Mouse (Mus musculus): ENCODE results near the gene Nf2. TPM values are rescaled to one million over a fixed set of nuclear protein-coding genes. Genes with fewer than 3 reads are reported as not detected.

Nf2 gene
- total and polyA plus RNA-seq, 3 experiments, result 45.2 to 103 (median 50.7) TPM

DNA sequence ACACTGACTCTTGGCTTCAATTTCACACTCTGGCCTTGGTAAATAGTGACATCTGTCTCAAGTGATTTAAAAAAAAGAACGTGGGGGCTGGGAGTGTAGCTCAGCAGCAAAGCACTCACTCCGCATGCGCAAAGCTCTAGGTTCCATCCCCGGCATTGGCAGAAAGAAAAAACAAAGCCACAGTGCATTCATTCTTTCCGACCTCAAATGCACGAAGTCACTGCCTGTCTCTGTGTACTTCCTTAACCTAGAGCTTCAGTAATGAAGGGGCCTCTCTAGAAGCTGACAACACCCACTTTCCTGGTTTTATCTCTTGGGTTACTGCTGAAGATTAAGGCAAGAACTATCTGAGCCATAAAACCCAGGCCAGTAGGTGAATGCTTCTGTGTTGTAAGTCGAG, 45.4 kb downstream of the Nf2 start:
- DNase-seq (ENCODE audit: extremely low read depth), result peak; percentile 99
- H3K27me3 ChIP-seq (replicated peaks), result no peaks in the 10 kb centered on the region
- H3K27ac ChIP-seq (ENCODE audit: insufficient read depth, low read depth), result peak overlapping the region; percentile 92
- H3K4me1 ChIP-seq (ENCODE audit: control insufficient read depth in 1 of 2, insufficient read depth in 2 of 2), result peaks cover 14 to 32% of the 10 kb centered on the region in 2 experiments
- H3K9ac ChIP-seq (ENCODE audit: insufficient read depth, low read depth), result peak overlapping the region; percentile 48
- in situ Hi-C loops (cut with MboI; ENCODE audit: low pct_ligation_motif_present, low pct_unique_long_range_greater_than_20kb, low sequenced_read_pairs) (no loop called here), dilution Hi-C loops (cut with MboI; ENCODE audit: extremely low pct_ligation_motif_present, extremely low pct_unique_long_range_greater_than_20kb, low sequenced_read_pairs) (no loop called here)
- H3K4me2 ChIP-seq (ENCODE audit: insufficient read depth, low read depth, poor library complexity, severe bottlenecking), result peak overlapping the region; percentile 76
- no peaks in the 10 kb centered on the region for H3K9me3 ChIP-seq (replicated peaks; ENCODE audit: low read length)
- H3K4me3 ChIP-seq (replicated peaks in 1 of 3; ENCODE audit: low read depth in 2 of 3, low read length in 2 of 3, poor library complexity in 1 of 3), result no peak overlapping the region
- H3K36me3 ChIP-seq (replicated peaks in 1 of 2; ENCODE audit: control insufficient read depth in 1 of 2, insufficient read depth in 1 of 2, low read length in 1 of 2), result peaks cover 11 to 60% of the 10 kb centered on the region in 2 experiments
- TF ChIP-seq SIN3A (IDR thresholded peaks at IDR 0.05; ENCODE audit: low read length), result peak; percentile 75
- TF ChIP-seq CHD1 (IDR thresholded peaks at IDR 0.05; ENCODE audit: low read depth, low read length), result no peak
- peak; percentile 97 for TF ChIP-seq JUND (conservative IDR thresholded peaks at IDR 0.05; ENCODE audit: low read depth, low read length)
- peak; percentile 86 for TF ChIP-seq ELF1 (IDR thresholded peaks at IDR 0.05; ENCODE audit: low read depth, low read length)
- TF ChIP-seq MEF2A (IDR thresholded peaks at IDR 0.05; ENCODE audit: borderline replicate concordance, low read depth, low read length), result peak; percentile 87
- no peak for TF ChIP-seq SMC3 (IDR thresholded peaks at IDR 0.05; ENCODE audit: low read depth, low read length)
- TF ChIP-seq EP300 (IDR thresholded peaks at IDR 0.05; ENCODE audit: low read length), result peak; percentile 99
- 0 out of 2 replicates have a peak, but pooled peaks have one; percentile 32 for TF ChIP-seq HCFC1 (IDR thresholded peaks at IDR 0.05; ENCODE audit: low read depth, low read length)
- peak; percentile 89 for TF ChIP-seq IRF4 (IDR thresholded peaks at IDR 0.05; ENCODE audit: low read depth, low read length)
- TF ChIP-seq USF1 (IDR thresholded peaks at IDR 0.05; ENCODE audit: low read depth, low read length), result no peak
- peak; percentile 55 for TF ChIP-seq POLR2A (IDR thresholded peaks at IDR 0.05; ENCODE audit: low read depth, low read length)
- TF ChIP-seq POLR2AphosphoS2 (IDR thresholded peaks at IDR 0.05; ENCODE audit: low read depth, low read length), result no peak
- TF ChIP-seq CTCF (conservative IDR thresholded peaks at IDR 0.05 in 1 of 2, IDR thresholded peaks at IDR 0.05 in 1 of 2; ENCODE audit: low read depth in 2 of 2, low read length in 2 of 2), result no peak
- TF ChIP-seq RAD21 (IDR thresholded peaks at IDR 0.05; ENCODE audit: low read depth, low read length), result no peak
- TF ChIP-seq KAT2A (IDR thresholded peaks at IDR 0.05; ENCODE audit: insufficient replicate concordance, low read length), result no peak
- no peak for TF ChIP-seq MAZ (IDR thresholded peaks at IDR 0.05; ENCODE audit: low read depth, low read length)
- 0 out of 2 replicates have a peak, but pooled peaks have one; percentile 16 for TF ChIP-seq USF2 (conservative IDR thresholded peaks at IDR 0.05; ENCODE audit: low read depth, low read length)
- TF ChIP-seq UBTF (IDR thresholded peaks at IDR 0.05; ENCODE audit: low read depth, low read length), result 0 out of 2 replicates have a peak, but pooled peaks have one; percentile 37
- TF ChIP-seq PAX5 (IDR thresholded peaks at IDR 0.05; ENCODE audit: low read length), result no peak
- peak; percentile 62 for TF ChIP-seq TBP (conservative IDR thresholded peaks at IDR 0.05; ENCODE audit: low read depth, low read length)
- peak; percentile 99 for TF ChIP-seq NRF1 (IDR thresholded peaks at IDR 0.05; ENCODE audit: low read depth, low read length)
- 0 out of 2 replicates have a peak, but pooled peaks have one; percentile 14 for TF ChIP-seq RCOR1 (conservative IDR thresholded peaks at IDR 0.05; ENCODE audit: low read depth, low read length)
- peak; percentile 88 for TF ChIP-seq CHD2 (IDR thresholded peaks at IDR 0.05; ENCODE audit: low read length)
- TF ChIP-seq ZMIZ1 (IDR thresholded peaks at IDR 0.05; ENCODE audit: low read depth, low read length), result no peak
- no peak for TF ChIP-seq ZC3H11A (IDR thresholded peaks at IDR 0.05; ENCODE audit: low read depth, low read length)
- TF ChIP-seq GABPA (IDR thresholded peaks at IDR 0.05; ENCODE audit: insufficient replicate concordance, low read depth, low read length), result no peak
- TF ChIP-seq ETS1 (conservative IDR thresholded peaks at IDR 0.05; ENCODE audit: low read depth, low read length), result peak; percentile 95
- no peak for TF ChIP-seq MXI1 (IDR thresholded peaks at IDR 0.05; ENCODE audit: low read depth, low read length)
- peak; percentile 58 for TF ChIP-seq MAX (IDR thresholded peaks at IDR 0.05; ENCODE audit: low read length)
- no peak for TF ChIP-seq ZKSCAN1 (IDR thresholded peaks at IDR 0.05; ENCODE audit: borderline replicate concordance, low read depth, low read length)
- TF ChIP-seq JUN (IDR thresholded peaks at IDR 0.05; ENCODE audit: insufficient read depth, low read depth, low read length), result peak; percentile 98
- TF ChIP-seq TCF12 (IDR thresholded peaks at IDR 0.05; ENCODE audit: low read depth, low read length), result peak; percentile 71
- TF ChIP-seq MYC (IDR thresholded peaks at IDR 0.05; ENCODE audit: low read depth, low read length), result no peak
- TF ChIP-seq ZNF384 (IDR thresholded peaks at IDR 0.05; ENCODE audit: low read depth, low read length), result peak; percentile 98
- peak; percentile 88 for TF ChIP-seq BHLHE40 (IDR thresholded peaks at IDR 0.05; ENCODE audit: low read depth, low read length)
- TF ChIP-seq MAFK (IDR thresholded peaks at IDR 0.05; ENCODE audit: insufficient replicate concordance, low read length), result no peak
- TF ChIP-seq NELFE (IDR thresholded peaks at IDR 0.05; ENCODE audit: low read depth, low read length), result no peak
- TF ChIP-seq E2F4 (IDR thresholded peaks at IDR 0.05; ENCODE audit: insufficient replicate concordance, low read depth, low read length), result no peak
- no peaks in the 10 kb centered on the region for H3K79me2 ChIP-seq (replicated peaks; ENCODE audit: control insufficient read depth, extremely low read depth, insufficient read depth, poor library complexity, severe bottlenecking)

All from CH12.LX (cell line).